ENCODE assay signal across 8 mouse cellular contexts in the genomic region with DNA sequence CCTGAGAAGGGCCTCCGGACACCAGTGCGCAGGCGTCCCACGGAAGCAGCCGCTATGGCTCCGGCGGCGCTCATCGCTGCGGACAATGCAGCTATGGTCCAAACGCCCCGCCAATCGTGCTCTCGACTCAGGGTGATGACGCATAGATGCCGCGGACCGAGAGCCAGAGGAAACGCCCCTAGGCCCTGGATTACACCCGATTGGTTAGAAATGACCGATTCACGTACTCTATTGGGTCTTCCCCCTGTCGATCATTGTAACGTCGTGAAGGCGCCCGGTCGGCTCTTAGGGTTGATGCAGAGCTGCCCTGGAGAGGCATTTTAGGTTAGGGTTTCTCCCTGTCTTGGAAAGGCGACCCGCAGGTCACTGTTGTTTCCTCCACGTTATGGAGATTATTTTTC. TPM values are rescaled to one million over a fixed set of nuclear protein-coding genes. Genes with fewer than 3 reads are reported as not detected.
DNase-seq lines count a peak whose midpoint lies in the region; ATAC-seq and TF ChIP-seq lines count a peak whose summit lies in the region.

A gene (minus strand): TSS at position 179 of the 401 bp plus-strand sequence.

- DNase-seq in adrenal gland, adult 2 months: peak; percentile 96
- peak; percentile 95 for DNase-seq in gastrocnemius, adult 2 months
- DNase-seq in left cerebral cortex, adult 11 months (ENCODE audit: low spot score): peak; percentile 92
- DNase-seq in lung, postnatal 36 days: peak; percentile 98
- DNase-seq in retina, embryonic 14.5 days (ENCODE audit: low spot score): peak; percentile 100
- DNase-seq in urinary bladder, postnatal 4 days (ENCODE audit: low spot score in 2 of 2): peak; percentile 91 to 92

- ATAC-seq in hindbrain, embryonic 16.5 days: peak; percentile 100

- peak; percentile 87 for TF ChIP-seq POLR2A in cortical plate, adult 2 months (IDR thresholded peaks at IDR 0.05; ENCODE audit: extremely low read depth, insufficient read depth, low read length)

- peaks cover 3% of the 10 kb centered on the region; the same call in 1 of the 2 replicates for H3K36me3 ChIP-seq in hindbrain, embryonic 16.5 days (ENCODE audit: control insufficient read depth, insufficient read depth, low read length)

- H3K27me3 ChIP-seq in hindbrain, embryonic 16.5 days (replicated peaks; ENCODE audit: control insufficient read depth, insufficient read depth, low read length): no peaks in the 10 kb centered on the region

- H3K27ac ChIP-seq in cortical plate, adult 2 months (ENCODE audit: insufficient read depth, low read length): peak within 1 kb of the TSS; percentile 98
- H3K27ac ChIP-seq in gastrocnemius, adult 2 months: peak within 1 kb of the TSS; percentile 100
- peak within 1 kb of the TSS; percentile 100 for H3K27ac ChIP-seq in hindbrain, embryonic 16.5 days (ENCODE audit: low read depth, low read length)

- TF ChIP-seq CTCF in cortical plate, adult 2 months (IDR thresholded peaks at IDR 0.05; ENCODE audit: extremely low read depth, insufficient read depth, low read length): no peak
- TF ChIP-seq CTCF in gastrocnemius, adult 2 months (IDR thresholded peaks at IDR 0.05): no peak

- under 1% methylated on average over 31 of the region's 31 CpGs for WGBS in hindbrain, embryonic 16.5 days

- H3K4me2 ChIP-seq in hindbrain, embryonic 16.5 days (ENCODE audit: low read length): peak within 1 kb of the TSS; percentile 75

- peak within 1 kb of the TSS; percentile 68 for H3K4me3 ChIP-seq in cortical plate, adult 2 months (ENCODE audit: insufficient read depth, low read length)
- peak within 1 kb of the TSS; percentile 80 for H3K4me3 ChIP-seq in gastrocnemius, adult 2 months
- H3K4me3 ChIP-seq in hindbrain, embryonic 16.5 days (ENCODE audit: low read length): peak within 1 kb of the TSS; percentile 76

- H3K9ac ChIP-seq in hindbrain, embryonic 16.5 days (ENCODE audit: low read depth, low read length): peak within 1 kb of the TSS; percentile 90

- intact Hi-C loops in gastrocnemius, adult 2 months (cut with DNase I): loop anchor here (2.0 kb wide), 1 partner anchor 52 kb away; a partner anchor contains a TSS

- no peaks in the 10 kb centered on the region for H3K9me3 ChIP-seq in hindbrain, embryonic 16.5 days (ENCODE audit: control insufficient read depth, low read length)

- H3K4me1 ChIP-seq in cortical plate, adult 2 months (ENCODE audit: control insufficient read depth, insufficient read depth, low read length): no peaks in the 10 kb centered on the region
- peaks cover 6% of the 10 kb centered on the region for H3K4me1 ChIP-seq in hindbrain, embryonic 16.5 days (ENCODE audit: control insufficient read depth, insufficient read depth, low read depth, low read length)

RNA-seq across cellular contexts. Expression of the gene that starts here (rescaled TPM):
- 10 to 100 TPM; 28.3 to 52.0 TPM for total RNA-seq in adrenal gland, adult 2 months (2021)
- 32.3 and 37.0 TPM in 2 replicates for polyA plus RNA-seq in adrenal gland, adult 2 months (2012; rRNA removed)
- 54.5 and 55.7 TPM in 2 replicates for polyA plus RNA-seq in cortical plate, adult 2 months (2012; rRNA removed)
- 10 to 100 TPM; 46.0 to 75.6 TPM for total RNA-seq in gastrocnemius, adult 2 months (2021)
- polyA plus RNA-seq in hindbrain, embryonic 16.5 days (2015; fragmentation: Nextera tagmentation; extraction: Ambion mirVana): 104 and 116 TPM in 2 replicates

Comparison
In these comparisons a context has a peak if more than half of its experiments do, and no peak if none do; other contexts are left out.
1. Peak in every context shown above with its lines: DNase-seq, ATAC-seq, H3K4me3 ChIP-seq and H3K27ac ChIP-seq.